Mouse (Mus musculus): ENCODE results near the gene Nrcam. TPM values are rescaled to one million over a fixed set of nuclear protein-coding genes. Genes with fewer than 3 reads are reported as not detected.

Nrcam gene
- polyA plus RNA-seq, 1 experiment from 2014 or later, result not detected

- no peak for TF ChIP-seq EP300 (IDR thresholded peaks at IDR 0.05; ENCODE audit: low read depth)
- TF ChIP-seq CTCF (IDR thresholded peaks at IDR 0.05; ENCODE audit: low read depth), result no peak
- Histone ChIP-seq H3K36me3 (replicated peaks; ENCODE audit: insufficient read depth, low read length) (no peaks in the 10 kb centered on the region), H3K4me2 (ENCODE audit: low read depth, low read length) (no peak overlapping the region), H3K27ac (ENCODE audit: low read depth) (no peak overlapping the region), H3K27me3 (ENCODE audit: insufficient read depth, low read length) (no peaks in the 10 kb centered on the region), H3K4me1 (ENCODE audit: insufficient read depth) (no peaks in the 10 kb centered on the region; the same call in 1 of the 2 replicates), H3K4me3 (ENCODE audit: low read depth, low read length) (no peak overlapping the region), H3K9me3 (ENCODE audit: low read length) (no peaks in the 10 kb centered on the region), H3K9ac (replicated peaks) (no peak overlapping the region)
- 57% methylated on average over 5 of the region's 5 CpGs for WGBS (ENCODE audit: insufficient replicate concordance)
- DNase-seq (no peak), ATAC-seq (no peak)
These were observed 69.1 kb downstream of the Nrcam start for GRCm38 (mm10) chr12:44397782-44398181.

- 82% methylated on average over 1 of the region's 1 CpGs for WGBS (ENCODE audit: insufficient replicate concordance)
- Histone ChIP-seq H3K4me2 (ENCODE audit: low read depth, low read length) (no peak overlapping the region), H3K27ac (ENCODE audit: low read depth) (no peak overlapping the region), H3K9me3 (ENCODE audit: low read length) (no peaks in the 10 kb centered on the region), H3K9ac (replicated peaks) (no peak overlapping the region), H3K27me3 (ENCODE audit: insufficient read depth, low read length) (no peaks in the 10 kb centered on the region), H3K36me3 (replicated peaks; ENCODE audit: insufficient read depth, low read length) (no peaks in the 10 kb centered on the region), H3K4me1 (ENCODE audit: insufficient read depth) (no peaks in the 10 kb centered on the region), H3K4me3 (ENCODE audit: low read depth, low read length) (no peak overlapping the region)
- ATAC-seq (no peak), DNase-seq (no peak)
- no peak for TF ChIP-seq EP300 (IDR thresholded peaks at IDR 0.05; ENCODE audit: low read depth)
- TF ChIP-seq CTCF (IDR thresholded peaks at IDR 0.05; ENCODE audit: low read depth), result no peak
These were observed 73.4 kb downstream of the Nrcam start for GRCm38 (mm10) chr12:44402134-44402533.

- 75% methylated on average over 1 of the region's 1 CpGs for WGBS (ENCODE audit: insufficient replicate concordance)
- H3K9me3 ChIP-seq (ENCODE audit: low read length), result no peaks in the 10 kb centered on the region
- no peak for DNase-seq
- no peaks in the 10 kb centered on the region for H3K4me1 ChIP-seq (ENCODE audit: insufficient read depth)
- no peak overlapping the region for H3K4me2 ChIP-seq (ENCODE audit: low read depth, low read length)
- ATAC-seq, result no peak
- H3K27ac ChIP-seq (ENCODE audit: low read depth), result no peak overlapping the region
- no peaks in the 10 kb centered on the region for H3K27me3 ChIP-seq (ENCODE audit: insufficient read depth, low read length)
- H3K36me3 ChIP-seq (replicated peaks; ENCODE audit: insufficient read depth, low read length), result no peaks in the 10 kb centered on the region
- no peak for TF ChIP-seq CTCF (IDR thresholded peaks at IDR 0.05; ENCODE audit: low read depth)
- TF ChIP-seq EP300 (IDR thresholded peaks at IDR 0.05; ENCODE audit: low read depth), result no peak
- H3K4me3 ChIP-seq (ENCODE audit: low read depth, low read length), result no peak overlapping the region
- no peak overlapping the region for H3K9ac ChIP-seq (replicated peaks)
These were observed 74.6 kb downstream of the Nrcam start for GRCm38 (mm10) chr12:44403270-44403669.

GRCm38 (mm10) chr12:44403731-44404424 lies 75.2 kb downstream of the Nrcam start:
- Histone ChIP-seq H3K36me3 (replicated peaks; ENCODE audit: insufficient read depth, low read length) (no peaks in the 10 kb centered on the region), H3K9me3 (ENCODE audit: low read length) (no peaks in the 10 kb centered on the region), H3K4me3 (ENCODE audit: low read depth, low read length) (no peak overlapping the region), H3K4me1 (ENCODE audit: insufficient read depth) (no peaks in the 10 kb centered on the region), H3K9ac (replicated peaks) (no peak overlapping the region), H3K4me2 (ENCODE audit: low read depth, low read length) (no peak overlapping the region), H3K27me3 (ENCODE audit: insufficient read depth, low read length) (no peaks in the 10 kb centered on the region), H3K27ac (ENCODE audit: low read depth) (no peak overlapping the region)
- no peak for TF ChIP-seq CTCF (IDR thresholded peaks at IDR 0.05; ENCODE audit: low read depth)
- no peak for ATAC-seq
- whole genome bisulfite sequencing (ENCODE audit: insufficient replicate concordance), result 37% methylated on average over 3 of the region's 3 CpGs
- no peak for DNase-seq

- ATAC-seq, result no peak
- Histone ChIP-seq H3K4me3 (ENCODE audit: low read depth, low read length) (no peak overlapping the region), H3K4me1 (ENCODE audit: insufficient read depth) (no peaks in the 10 kb centered on the region), H3K9ac (replicated peaks) (no peak overlapping the region), H3K4me2 (ENCODE audit: low read depth, low read length) (no peak overlapping the region), H3K36me3 (replicated peaks; ENCODE audit: insufficient read depth, low read length) (no peaks in the 10 kb centered on the region), H3K27me3 (ENCODE audit: insufficient read depth, low read length) (no peaks in the 10 kb centered on the region), H3K27ac (ENCODE audit: low read depth) (no peak overlapping the region), H3K9me3 (ENCODE audit: low read length) (no peaks in the 10 kb centered on the region)
- 64% methylated on average over 4 of the region's 4 CpGs for WGBS (ENCODE audit: insufficient replicate concordance)
- TF ChIP-seq CTCF (IDR thresholded peaks at IDR 0.05; ENCODE audit: low read depth) (no peak), EP300 (IDR thresholded peaks at IDR 0.05; ENCODE audit: low read depth) (no peak)
- DNase-seq, result no peak
These were observed 81.1 kb downstream of the Nrcam start for GRCm38 (mm10) chr12:44409786-44410185.

- Histone ChIP-seq H3K4me3 (ENCODE audit: low read depth, low read length) (no peak overlapping the region), H3K9ac (replicated peaks) (no peak overlapping the region), H3K27ac (ENCODE audit: low read depth) (no peak overlapping the region), H3K36me3 (replicated peaks; ENCODE audit: insufficient read depth, low read length) (no peaks in the 10 kb centered on the region), H3K4me1 (ENCODE audit: insufficient read depth) (no peaks in the 10 kb centered on the region), H3K9me3 (ENCODE audit: low read length) (no peaks in the 10 kb centered on the region), H3K27me3 (ENCODE audit: insufficient read depth, low read length) (no peaks in the 10 kb centered on the region), H3K4me2 (ENCODE audit: low read depth, low read length) (no peak overlapping the region)
- 45% methylated on average over 3 of the region's 3 CpGs for WGBS (ENCODE audit: insufficient replicate concordance)
- TF ChIP-seq EP300 (IDR thresholded peaks at IDR 0.05; ENCODE audit: low read depth) (no peak), CTCF (IDR thresholded peaks at IDR 0.05; ENCODE audit: low read depth) (no peak)
- ATAC-seq, result no peak
- DNase-seq, result no peak
These were observed 82.3 kb downstream of the Nrcam start for GRCm38 (mm10) chr12:44411031-44411430.
